Mouse (Mus musculus) heart, postnatal 0 days (tissue): ENCODE measurements around the gene Pcsk5.

Experiments
- CTCF ChIP-seq: IDR thresholded peaks from 2 replicates; pipeline ENCODE4 v1.5.1; 2016; ENCODE audit warnings: antibody characterized with exemption, control low read depth, low read depth
- EP300 ChIP-seq: IDR thresholded peaks from 2 replicates; pipeline ENCODE4 v1.6.1; 2016; ENCODE audit warnings: antibody characterized with exemption, low read depth

- TF ChIP-seq CTCF (peak; percentile 47), EP300 (no peak)
These were observed 19.3 kb upstream of the Pcsk5 start for GRCm38 (mm10) chr19:17856741-17857140.
